Mouse (Mus musculus) midbrain, embryonic 16.5 days (tissue): Measurements from ENCODE around the gene Cnot2. TPM values are rescaled to one million over a fixed set of nuclear protein-coding genes. Genes with fewer than 3 reads are reported as not detected.

Experiments
- ATAC-seq: fragments of 200-750 bp; cut with Nextera tagmentation; 2 replicates; pipeline ENCODE4 v1.8.0; 2017; ENCODE audit warnings: moderate TSS enrichment
- H3K27ac ChIP-seq: fragments of 300-500 bp; sonication (generic); 2 replicates; pipeline ENCODE4 v1.5.1; 2014; ENCODE audit warnings: mild to moderate bottlenecking, low read length, mixed read lengths
- H3K27me3 ChIP-seq: fragments of 300-500 bp; sonication (generic); 2 replicates; pipeline ENCODE4 v1.6.1; 2014; ENCODE audit warnings: low read depth, low read length, mixed read lengths; ENCODE audit not compliant: control insufficient read depth, insufficient read depth
- H3K36me3 ChIP-seq: fragments of 300-500 bp; sonication (generic); 2 replicates; pipeline ENCODE4 v1.6.1; 2014; ENCODE audit warnings: mild to moderate bottlenecking, low read length, moderate library complexity, mixed read lengths; ENCODE audit not compliant: control insufficient read depth, insufficient read depth
- H3K4me1 ChIP-seq: fragments of 300-500 bp; sonication (generic); 2 replicates; pipeline ENCODE4 v1.6.1; 2014; ENCODE audit warnings: mild to moderate bottlenecking, low read length, mixed read lengths; ENCODE audit not compliant: control insufficient read depth, insufficient read depth
- H3K4me2 ChIP-seq: fragments of 300-500 bp; sonication (generic); 2 replicates; pipeline ENCODE4 v1.6.1; 2014; ENCODE audit warnings: mild to moderate bottlenecking, low read length, mixed read lengths
- H3K4me3 ChIP-seq: fragments of 300-500 bp; sonication (generic); 2 replicates; pipeline ENCODE4 v1.5.1; 2014; ENCODE audit warnings: low read depth, mild to moderate bottlenecking, low read length, moderate library complexity, mixed read lengths
- H3K9ac ChIP-seq: fragments of 300-500 bp; sonication (generic); 2 replicates; pipeline ENCODE4 v1.6.1; 2014; ENCODE audit warnings: low read depth, low read length, mixed read lengths
- H3K9me3 ChIP-seq: fragments of 300-500 bp; sonication (generic); replicated peaks from 2 replicates; pipeline ENCODE4 v1.6.1; 2014; ENCODE audit warnings: mild to moderate bottlenecking, low read length, mixed read lengths; ENCODE audit not compliant: control insufficient read depth, poor library complexity, severe bottlenecking
- WGBS: fragments of 180-500 bp; shearing (Covaris S2); extraction: QIAGEN DNeasy Blood & Tissue Kit; methylation state at CpG from one replicate; pipeline ENCODE4 v1.1.7; 2014; 5-methylcytosine and 5-hydroxymethylcytosine counted together
- polyA plus RNA-seq: library from polyadenylated mRNA; unstranded; fragments of >200 nt; fragmentation: Nextera tagmentation; extraction: Ambion mirVana; gene quantifications from 2 replicates; pipeline ENCODE4 v1.2.1, GENCODE M21; 2015

Gene Cnot2
- polyA plus RNA-seq, 1 experiment from 2014 or later: 94.2 TPM

DNA sequence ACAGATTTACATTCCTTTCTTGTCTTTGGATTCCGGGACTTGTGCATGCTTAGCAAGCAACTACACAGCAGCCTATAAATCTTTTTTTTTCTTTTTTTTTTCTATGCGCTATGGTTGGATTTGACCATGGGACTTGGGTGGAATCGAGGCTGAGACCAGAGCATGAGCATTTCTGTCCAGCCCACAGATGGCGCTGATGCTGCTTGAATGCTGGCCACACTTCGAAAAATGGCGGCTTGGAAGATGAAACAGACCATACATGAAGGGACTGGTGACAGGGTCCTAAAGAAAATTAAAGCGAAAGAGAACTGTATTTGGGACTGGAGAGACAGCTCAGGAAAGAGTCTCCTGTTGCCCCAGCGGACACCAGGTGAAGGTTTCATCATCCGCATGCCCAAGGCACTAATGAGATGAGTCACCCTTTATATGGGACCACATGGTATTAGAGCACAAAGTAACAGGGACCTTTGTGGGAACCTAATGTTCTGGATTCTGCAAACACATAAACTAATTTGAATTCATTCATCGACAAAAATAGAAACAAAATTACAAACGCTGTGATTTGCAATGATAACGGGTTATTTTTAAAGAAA lies 117.5 kb downstream of the Cnot2 start:
- 93% methylated on average over 12 of the region's 12 CpGs for WGBS
- Histone ChIP-seq H3K27ac (no peak overlapping the region), H3K27me3 (no peaks in the 10 kb centered on the region), H3K4me3 (no peak overlapping the region), H3K36me3 (no peaks in the 10 kb centered on the region), H3K4me1 (no peaks in the 10 kb centered on the region), H3K4me2 (no peak overlapping the region), H3K9me3 (no peaks in the 10 kb centered on the region; the same call in 1 of the 2 replicates), H3K9ac (no peak overlapping the region)
- ATAC-seq: no peak

DNA sequence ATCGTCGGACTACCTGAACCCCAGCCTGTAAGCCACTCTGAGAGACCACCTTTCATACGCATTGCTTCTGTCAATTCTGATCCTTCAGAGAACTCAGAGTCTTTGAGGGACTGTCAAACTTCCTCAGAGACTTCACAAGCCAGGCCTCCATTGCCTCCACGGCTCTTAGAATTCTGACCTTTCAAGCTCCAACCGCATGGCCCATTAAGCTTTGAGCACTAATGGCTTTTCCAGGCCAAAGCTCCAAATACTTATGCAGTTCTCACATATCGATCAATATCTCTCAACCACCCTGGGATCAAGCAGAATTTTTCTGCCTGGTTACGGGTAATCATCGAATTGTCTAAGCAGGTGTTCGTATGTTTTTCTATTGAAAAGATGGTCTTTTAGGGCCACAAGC lies 119.9 kb downstream of the Cnot2 start:
- Histone ChIP-seq H3K4me2 (no peak overlapping the region), H3K27me3 (no peaks in the 10 kb centered on the region), H3K4me3 (no peak overlapping the region), H3K9me3 (no peaks in the 10 kb centered on the region; the same call in 1 of the 2 replicates), H3K36me3 (no peaks in the 10 kb centered on the region), H3K4me1 (no peaks in the 10 kb centered on the region), H3K9ac (no peak overlapping the region), H3K27ac (no peak overlapping the region)
- no peak for ATAC-seq
- WGBS: 89% methylated on average over 9 of the region's 9 CpGs

DNA sequence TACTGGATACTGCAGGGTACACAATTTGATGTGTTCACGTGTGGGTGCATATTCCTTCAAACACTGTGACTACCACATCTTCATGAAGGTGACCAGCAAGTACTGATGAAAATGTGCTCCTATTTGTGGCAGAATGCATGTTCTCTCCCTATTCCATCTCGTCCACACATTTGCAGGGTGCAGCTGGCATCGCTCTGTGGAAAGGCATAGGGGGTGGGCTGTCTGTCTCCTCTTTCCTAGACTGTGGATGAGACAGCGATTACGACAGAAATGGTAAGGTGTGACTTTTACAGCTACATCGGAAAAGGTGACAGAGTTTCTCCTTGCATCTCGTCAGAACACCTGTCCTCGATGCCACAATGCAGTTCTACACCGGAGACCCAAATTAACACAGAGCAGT lies 122.5 kb downstream of the Cnot2 start:
- H3K27ac ChIP-seq: no peak overlapping the region
- no peak overlapping the region for H3K4me2 ChIP-seq
- ATAC-seq: no peak
- no peaks in the 10 kb centered on the region for H3K27me3 ChIP-seq
- H3K9me3 ChIP-seq: no peaks in the 10 kb centered on the region; the same call in 1 of the 2 replicates
- no peak overlapping the region for H3K9ac ChIP-seq
- H3K36me3 ChIP-seq: no peaks in the 10 kb centered on the region
- no peak overlapping the region for H3K4me3 ChIP-seq
- WGBS: 93% methylated on average over 9 of the region's 9 CpGs
- H3K4me1 ChIP-seq: no peaks in the 10 kb centered on the region

DNA sequence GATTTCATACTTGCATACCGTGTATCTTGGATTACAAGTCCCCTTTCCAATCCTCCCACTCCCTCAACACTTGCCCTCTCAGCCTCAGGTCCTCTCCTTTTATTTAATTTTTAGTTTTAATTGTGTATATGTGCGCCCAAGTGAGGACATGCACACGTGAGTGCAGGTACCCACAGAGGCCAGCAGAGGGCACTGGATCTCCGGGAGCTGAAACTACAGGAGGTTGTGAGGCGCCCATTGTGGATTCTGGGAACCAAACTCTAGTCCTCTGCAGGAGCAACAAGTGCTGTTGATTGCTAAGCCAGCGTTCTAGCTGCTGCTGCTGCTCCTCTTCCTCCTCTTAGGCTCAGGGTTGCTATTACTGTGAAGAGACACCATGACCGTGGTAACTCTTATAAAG lies 128.5 kb downstream of the Cnot2 start:
- Histone ChIP-seq H3K36me3 (no peaks in the 10 kb centered on the region), H3K4me3 (no peak overlapping the region), H3K27me3 (no peaks in the 10 kb centered on the region), H3K9ac (no peak overlapping the region), H3K4me1 (no peaks in the 10 kb centered on the region), H3K4me2 (no peak overlapping the region), H3K9me3 (0 out of 2 replicates have a peak, but pooled peaks cover 3% of the 10 kb centered on the region), H3K27ac (no peak overlapping the region)
- over 99% methylated on average over 7 of the region's 7 CpGs for WGBS
- ATAC-seq: no peak

DNA sequence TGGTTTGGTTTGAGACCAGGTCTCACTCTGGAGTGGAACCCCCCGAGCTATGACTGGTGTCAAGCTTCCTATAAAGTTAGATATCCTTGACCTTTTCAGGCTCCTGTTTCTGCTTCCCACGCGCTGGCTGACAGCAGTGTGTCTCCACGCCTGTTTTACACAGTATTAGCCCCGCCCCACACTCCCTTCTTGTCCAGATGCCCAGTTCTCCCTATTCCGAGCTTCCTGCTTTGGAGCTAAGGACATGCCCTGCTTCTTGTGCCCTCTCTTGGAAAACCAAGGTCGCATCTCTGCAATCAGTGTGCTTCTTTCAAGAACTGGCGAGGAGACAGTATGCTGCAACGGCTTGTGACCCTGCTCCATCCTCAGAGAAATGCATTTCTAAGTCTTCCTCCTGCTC lies 130.7 kb downstream of the Cnot2 start:
- Histone ChIP-seq H3K9ac (no peak overlapping the region), H3K4me3 (no peak overlapping the region), H3K4me1 (no peaks in the 10 kb centered on the region), H3K36me3 (no peaks in the 10 kb centered on the region), H3K27ac (no peak overlapping the region), H3K4me2 (no peak overlapping the region), H3K9me3 (0 out of 2 replicates have a peak, but pooled peaks cover 3% of the 10 kb centered on the region), H3K27me3 (no peaks in the 10 kb centered on the region)
- no peak for ATAC-seq
- WGBS: 82% methylated on average over 9 of the region's 9 CpGs

DNA sequence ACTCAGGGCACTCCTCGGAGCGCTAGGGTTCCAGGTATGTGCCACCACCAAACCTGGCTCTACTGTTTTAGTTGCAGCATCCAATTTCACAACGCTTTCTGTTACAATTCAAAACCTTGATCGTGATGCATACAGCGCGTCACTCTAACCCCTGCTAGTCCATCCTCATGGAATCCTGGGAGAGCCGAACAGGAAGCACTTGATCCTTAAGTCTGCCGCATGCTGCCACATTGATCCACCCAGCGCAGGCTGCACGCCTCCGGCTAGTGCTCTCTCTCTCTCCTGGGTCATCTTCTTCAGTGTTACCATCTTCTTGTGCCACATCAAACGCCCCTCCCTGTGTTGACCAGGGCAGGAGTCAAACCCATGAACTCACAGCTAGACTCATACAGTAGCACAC lies 133.1 kb downstream of the Cnot2 start:
- Histone ChIP-seq H3K9me3 (0 out of 2 replicates have a peak, but pooled peaks cover 3% of the 10 kb centered on the region), H3K4me2 (no peak overlapping the region), H3K4me3 (no peak overlapping the region), H3K27ac (no peak overlapping the region), H3K9ac (no peak overlapping the region), H3K36me3 (no peaks in the 10 kb centered on the region), H3K27me3 (no peaks in the 10 kb centered on the region), H3K4me1 (no peaks in the 10 kb centered on the region)
- ATAC-seq: no peak
- WGBS: 94% methylated on average over 12 of the region's 12 CpGs

DNA sequence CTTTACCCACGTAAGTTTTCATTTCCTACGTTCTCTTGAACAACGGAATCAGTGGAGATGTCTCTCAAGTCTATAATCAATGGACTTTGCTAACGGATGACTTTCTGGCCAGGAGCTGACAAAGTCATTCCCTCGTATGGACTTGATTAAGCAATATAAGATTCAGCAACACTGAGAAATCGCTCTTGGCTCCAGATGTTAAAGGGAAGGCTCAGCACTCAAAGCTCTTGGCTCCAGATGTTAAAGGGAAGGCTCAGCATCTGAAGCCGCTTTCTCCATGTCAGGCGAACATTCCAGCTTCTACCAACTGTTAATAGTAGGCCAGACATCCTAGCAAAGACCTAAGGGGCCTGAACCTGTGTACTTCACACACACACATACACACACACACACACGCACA lies 134.1 kb downstream of the Cnot2 start:
- no peak overlapping the region for H3K9ac ChIP-seq
- H3K4me2 ChIP-seq: no peak overlapping the region
- H3K4me1 ChIP-seq: no peaks in the 10 kb centered on the region
- no peaks in the 10 kb centered on the region for H3K27me3 ChIP-seq
- H3K9me3 ChIP-seq: no peaks in the 10 kb centered on the region
- WGBS: 94% methylated on average over 9 of the region's 9 CpGs
- H3K27ac ChIP-seq: no peak overlapping the region
- H3K36me3 ChIP-seq: no peaks in the 10 kb centered on the region
- no peak for ATAC-seq
- no peak overlapping the region for H3K4me3 ChIP-seq

DNA sequence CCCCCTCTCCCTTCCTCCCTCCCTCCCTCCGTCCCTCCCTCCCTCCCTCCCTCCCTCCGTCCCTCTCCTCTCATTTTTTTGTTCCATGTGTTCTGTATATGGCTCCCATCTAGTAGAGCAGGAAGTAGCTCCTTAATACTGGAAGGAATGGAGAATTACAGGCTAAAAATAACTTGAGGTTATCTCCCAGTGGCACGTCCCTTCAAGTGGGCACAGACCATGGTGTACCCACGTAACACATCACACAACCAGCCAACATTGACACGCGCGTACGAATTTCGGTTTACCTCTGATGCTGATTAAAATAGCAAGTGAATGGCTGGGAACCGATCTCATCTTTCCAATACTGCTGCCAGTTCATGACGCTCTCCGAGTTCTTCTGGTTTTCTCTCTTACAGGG lies 135.3 kb downstream of the Cnot2 start:
- 95% methylated on average over 10 of the region's 12 CpGs for WGBS

DNA sequence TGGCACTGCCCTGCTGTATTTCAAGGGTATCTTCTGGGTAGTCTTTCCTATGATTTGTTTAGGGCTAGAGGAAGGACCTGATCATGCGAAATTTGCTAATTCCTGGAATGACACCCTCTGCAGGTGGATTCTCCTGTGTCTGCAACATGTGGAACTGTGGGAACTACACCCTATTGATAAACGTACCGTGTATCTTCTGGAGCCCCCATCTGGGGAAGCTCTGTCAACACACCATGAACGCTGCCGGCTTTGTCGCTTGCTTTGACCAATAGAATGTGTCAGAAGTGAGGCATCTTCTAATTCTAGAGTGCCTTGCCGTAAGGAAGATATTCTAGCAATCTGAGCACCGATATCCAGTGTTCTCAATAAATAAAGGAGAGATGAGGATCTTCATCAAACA lies 136.5 kb downstream of the Cnot2 start:
- H3K4me3 ChIP-seq: no peak overlapping the region
- H3K4me2 ChIP-seq: no peak overlapping the region
- no peaks in the 10 kb centered on the region for H3K9me3 ChIP-seq
- no peak for ATAC-seq
- no peaks in the 10 kb centered on the region for H3K27me3 ChIP-seq
- no peak overlapping the region for H3K9ac ChIP-seq
- H3K4me1 ChIP-seq: no peaks in the 10 kb centered on the region
- WGBS: 95% methylated on average over 8 of the region's 8 CpGs
- no peaks in the 10 kb centered on the region for H3K36me3 ChIP-seq
- no peak overlapping the region for H3K27ac ChIP-seq

More for the DNA sequence above, 135.3 kb downstream of the Cnot2 start:
- H3K27ac ChIP-seq: no peak overlapping the region
- H3K27me3 ChIP-seq: no peaks in the 10 kb centered on the region
- no peak for ATAC-seq
- H3K9me3 ChIP-seq: no peaks in the 10 kb centered on the region
- no peak overlapping the region for H3K9ac ChIP-seq
- no peak overlapping the region for H3K4me3 ChIP-seq
- H3K36me3 ChIP-seq: no peaks in the 10 kb centered on the region
- H3K4me2 ChIP-seq: no peak overlapping the region
- H3K4me1 ChIP-seq: no peaks in the 10 kb centered on the region
